Mouse (Mus musculus) embryonic fibroblast, embryonic 13.5 days (primary cell): ENCODE results near the gene H2-M10.6.

Experiments
- CTCF ChIP-seq: IDR thresholded peaks from 2 replicates; pipeline ENCODE4 v1.5.1; 2011; ENCODE audit warnings: mild to moderate bottlenecking, control low read depth, low read length, moderate library complexity, borderline replicate concordance; ENCODE audit not compliant: insufficient read depth
- POLR2A ChIP-seq: IDR thresholded peaks from 2 replicates; pipeline ENCODE4 v1.6.1; 2011; ENCODE audit warnings: low read depth, mild to moderate bottlenecking, control low read depth, low read length, moderate library complexity

- TF ChIP-seq CTCF = no peak
- TF ChIP-seq POLR2A = no peak
These were observed 43.5 kb downstream of the H2-M10.6 start for GRCm38 (mm10) chr17:36855484-36855883.
